ENCODE assay signal across 24 mouse cellular contexts in genomic region chr5:73843776-73844175, GRCm38 (mm10).
A peak's percentile ranks its signal among the peaks of the same experiment; 100 is the strongest.
DNase-seq lines count a peak whose midpoint lies in the region; ATAC-seq lines count a peak whose summit lies in the region.
"Had no signal": no experiment of that assay in that cellular context is flagged by ENCODE, and none has a peak within 500 bp of the region (broad histone marks: within the 10 kb centered on the region; RNA-seq: fewer than 3 reads in every experiment).

No protein-coding gene starts in this region.

- H3K27ac ChIP-seq in liver, embryonic 11.5 days (ENCODE audit: low read depth, low read length): no peak overlapping the region
- H3K27ac ChIP-seq in neural tube, embryonic 15.5 days (replicated peaks): no peak overlapping the region
- H3K27ac ChIP-seq: embryonic facial prominence, embryonic 12.5 days; forebrain, embryonic 13.5 days; forebrain, embryonic 15.5 days had no signal

- no peak overlapping the region for H3K4me3 ChIP-seq in liver, embryonic 11.5 days (ENCODE audit: low read depth, low read length)
- H3K4me3 ChIP-seq in neural tube, embryonic 15.5 days (replicated peaks): no peak overlapping the region
- H3K4me3 ChIP-seq: embryonic facial prominence, embryonic 12.5 days; forebrain, embryonic 13.5 days; forebrain, embryonic 15.5 days had no signal

- no peaks in the 10 kb centered on the region for H3K9me3 ChIP-seq in liver, embryonic 11.5 days (ENCODE audit: control insufficient read depth, low read length)
- H3K9me3 ChIP-seq in neural tube, embryonic 15.5 days (replicated peaks): no peaks in the 10 kb centered on the region
- H3K9me3 ChIP-seq: embryonic facial prominence, embryonic 12.5 days; forebrain, embryonic 13.5 days; forebrain, embryonic 15.5 days; G1E had no signal

- H3K9ac ChIP-seq in liver, embryonic 11.5 days (ENCODE audit: low read depth, low read length): no peak overlapping the region
- H3K9ac ChIP-seq in neural tube, embryonic 15.5 days (replicated peaks): no peak overlapping the region
- H3K9ac ChIP-seq: embryonic facial prominence, embryonic 12.5 days; forebrain, embryonic 13.5 days; forebrain, embryonic 15.5 days; forebrain, postnatal 0 days had no signal

- no peak overlapping the region for H3K4me2 ChIP-seq in liver, embryonic 11.5 days
- no peak overlapping the region for H3K4me2 ChIP-seq in neural tube, embryonic 15.5 days
- H3K4me2 ChIP-seq: embryonic facial prominence, embryonic 12.5 days; forebrain, embryonic 13.5 days; forebrain, embryonic 15.5 days had no signal

- 73% methylated on average over 3 of the region's 3 CpGs for WGBS in liver, embryonic 11.5 days
- 85% methylated on average over 3 of the region's 3 CpGs for WGBS in neural tube, embryonic 15.5 days

- H3K27me3 ChIP-seq in liver, embryonic 11.5 days (replicated peaks; ENCODE audit: control insufficient read depth, insufficient read depth, low read length): no peaks in the 10 kb centered on the region
- no peaks in the 10 kb centered on the region for H3K27me3 ChIP-seq in neural tube, embryonic 15.5 days (replicated peaks)
- H3K27me3 ChIP-seq: embryonic facial prominence, embryonic 12.5 days; forebrain, embryonic 13.5 days; forebrain, embryonic 15.5 days had no signal

- no peak for ATAC-seq in liver, embryonic 11.5 days (replicated peaks; ENCODE audit: low FRiP score)
- no peak for ATAC-seq in neural tube, embryonic 15.5 days (ENCODE audit: low FRiP score)
- ATAC-seq: activated CD4-positive, CD25-positive, alpha-beta regulatory T cell, adult 4 months; CD4-positive, CD25-positive, alpha-beta regulatory T cell, adult 4 months; forebrain, embryonic 13.5 days; forebrain, embryonic 15.5 days; forebrain, postnatal 0 days; Patski had no signal

- H3K4me1 ChIP-seq in liver, embryonic 11.5 days (replicated peaks; ENCODE audit: control insufficient read depth, insufficient read depth, low read length): no peaks in the 10 kb centered on the region
- H3K4me1 ChIP-seq in neural tube, embryonic 15.5 days: peaks cover 6% of the 10 kb centered on the region; the same call in 1 of the 2 replicates
- H3K4me1 ChIP-seq: forebrain, embryonic 13.5 days had no signal

- DNase-seq in heart, adult 11 months: peak; percentile 78
- DNase-seq in heart, adult 9 months (ENCODE audit: low spot score in 2 of 2): no peak
- DNase-seq in liver, embryonic 11.5 days (ENCODE audit: low spot score): peak; percentile 12
- DNase-seq in liver: no peak
- DNase-seq in neural tube, embryonic 10.5 days (ENCODE audit: extremely low spot score, low spot score): peak; percentile 7
- DNase-seq: adrenal gland, adult 8-10 months; adrenal gland, postnatal 25 days; B cell, adult 2 months; cerebellum, adult 11 months; cerebellum, adult 18-20 months; cerebellum, adult 8-10 months; cerebellum, adult 9-11 months; cerebellum, postnatal 14 days; cerebellum, postnatal 36 days; embryo, embryonic 11 days; forebrain, postnatal 0 days had no signal

- no peaks in the 10 kb centered on the region for H3K36me3 ChIP-seq in liver, embryonic 11.5 days (ENCODE audit: control insufficient read depth, insufficient read depth, low read length)
- no peaks in the 10 kb centered on the region for H3K36me3 ChIP-seq in neural tube, embryonic 15.5 days
- H3K36me3 ChIP-seq: embryonic facial prominence, embryonic 12.5 days; forebrain, embryonic 15.5 days; G1E had no signal

Comparison
In these comparisons a context has a peak if more than half of its experiments do, and no peak if none do; other contexts are left out.
1. DNase-seq: peak in heart, adult 11 months (single experiment), liver, embryonic 11.5 days (single experiment) and neural tube, embryonic 10.5 days (single experiment); none in heart, adult 9 months (0 of 2) and liver (single experiment).